Mouse (Mus musculus): ENCODE results near the gene Crabp2.

DNA sequence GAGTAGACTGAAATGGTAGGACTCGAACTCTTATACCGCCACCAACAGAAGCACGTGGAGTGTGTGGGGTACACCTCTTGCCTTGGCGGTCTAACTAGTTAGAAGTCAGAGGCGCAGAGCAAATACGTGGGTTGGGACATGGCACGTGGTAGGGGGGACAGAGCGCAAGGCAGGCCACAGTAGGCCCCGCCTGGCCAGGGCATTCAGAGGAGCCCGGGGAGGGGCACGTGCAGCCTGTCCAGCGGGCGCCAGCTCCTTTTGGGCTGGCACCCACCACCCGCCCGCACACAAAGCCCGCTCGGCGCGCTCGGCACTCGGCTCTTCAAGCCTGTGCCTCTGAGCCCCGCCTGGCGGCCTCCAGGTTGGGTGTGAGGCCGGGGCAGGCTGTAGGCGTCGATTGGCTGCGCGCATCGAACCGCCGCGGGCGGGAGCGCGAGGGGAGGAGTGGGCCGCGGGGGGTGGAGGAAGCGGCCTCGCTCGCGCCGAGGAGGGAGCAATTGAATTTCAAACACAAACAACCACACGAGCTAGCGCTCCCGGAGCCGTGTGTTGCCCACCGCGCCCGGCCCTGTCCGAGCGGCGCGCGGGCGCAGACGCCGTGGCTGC is 42.5 kb upstream of the Crabp2 start, which contains the start of gene Hdgf:
- TF ChIP-seq CTCF (IDR thresholded peaks at IDR 0.05; ENCODE audit: extremely low read depth, insufficient read depth, insufficient read length, insufficient replicate concordance) = no peak; the same call in 1 of the 2 replicates
- TF ChIP-seq POLR2A (IDR thresholded peaks at IDR 0.05; ENCODE audit: low read depth, low read length) = no peak; the same call in 1 of the 2 replicates

Measured in spleen, adult 2 months (tissue).